Mouse (Mus musculus) thymus, postnatal 0 days (tissue): ENCODE results near the gene Kcnh2. TPM values are rescaled to one million over a fixed set of nuclear protein-coding genes. Genes with fewer than 3 reads are reported as not detected.

ENCODE experiments used
- polyA plus RNA-seq: library from polyadenylated mRNA; unstranded; fragments of >200 nt; fragmentation: Nextera tagmentation; extraction: Ambion mirVana; gene quantifications from 2 replicates; pipeline ENCODE4 v1.2.1, GENCODE M21; 2015

Gene Kcnh2
- polyA plus RNA-seq, 1 experiment from 2014 or later: 7.2 TPM

Other genes with a start within 250 kb of the Kcnh2 start
- gene Nupl2, start 186.6 kb downstream of the Kcnh2 start, polyA plus RNA-seq: 12.1 and 12.9 TPM in 2 replicates
- gene Nos3, start 13.2 kb upstream of the Kcnh2 start, polyA plus RNA-seq: 1.5 and 1.7 TPM in 2 replicates
- 2.0 and 3.0 TPM in 2 replicates for gene Atg9b, start 40.5 kb upstream of the Kcnh2 start, polyA plus RNA-seq
- gene Abcb8, start 42.1 kb upstream of the Kcnh2 start, polyA plus RNA-seq: 32.6 and 33.9 TPM in 2 replicates
- 0.34 and 0.54 TPM in 2 replicates for gene Asic3, start 61.8 kb upstream of the Kcnh2 start, polyA plus RNA-seq
- 31.4 and 35.1 TPM in 2 replicates for gene Cdk5, start 71.9 kb upstream of the Kcnh2 start, polyA plus RNA-seq
- gene Slc4a2, start 72.2 kb upstream of the Kcnh2 start, polyA plus RNA-seq: 23.2 and 26.6 TPM in 2 replicates
- 86.0 and 88.5 TPM in 2 replicates for gene Fastk, start 93.7 kb upstream of the Kcnh2 start, polyA plus RNA-seq
- gene Tmub1, start 96.2 kb upstream of the Kcnh2 start, polyA plus RNA-seq: 33.7 and 35.4 TPM in 2 replicates
- 24.5 and 26.9 TPM in 2 replicates for gene Agap3, start 100.6 kb upstream of the Kcnh2 start, polyA plus RNA-seq
- 0.10 TPM in 1 of 2 replicates, not detected in the other for gene Gbx1, start 175.6 kb upstream of the Kcnh2 start, polyA plus RNA-seq
- gene Asb10, start 189.4 kb upstream of the Kcnh2 start, polyA plus RNA-seq: 0.88 and 0.94 TPM in 2 replicates
- gene 4931409K22Rik, start 205.2 kb upstream of the Kcnh2 start, polyA plus RNA-seq: not detected in 2 replicates
- gene Abcf2, start 225.9 kb upstream of the Kcnh2 start, polyA plus RNA-seq: 119 and 121 TPM in 2 replicates
- 16.8 and 18.5 TPM in 2 replicates for gene Chpf2, start 235.1 kb upstream of the Kcnh2 start, polyA plus RNA-seq